Mouse (Mus musculus) hindbrain, embryonic 11.5 days (tissue): ENCODE results near the gene Dnajb12. TPM values are rescaled to one million over a fixed set of nuclear protein-coding genes. Genes with fewer than 3 reads are reported as not detected.

ENCODE experiments used
- ATAC-seq: fragments of 200-750 bp; cut with Nextera tagmentation; 2 replicates; pipeline ENCODE4 v1.8.0; 2017; ENCODE audit warnings: mild to moderate bottlenecking, moderate TSS enrichment, moderate library complexity; ENCODE audit not compliant: low FRiP score
- DNase-seq: peaks from one replicate; pipeline ENCODE4 v3.0.0-alpha.2; 2015; ENCODE audit warnings: low spot score
- H3K27ac ChIP-seq: fragments of 300-500 bp; sonication (generic); 2 replicates; pipeline ENCODE4 v1.5.1; 2014; ENCODE audit warnings: mild to moderate bottlenecking, low read depth, low read length
- H3K27me3 ChIP-seq: fragments of 300-500 bp; sonication (generic); 2 replicates; pipeline ENCODE4 v1.6.1; 2014; ENCODE audit warnings: mild to moderate bottlenecking, low read length, moderate library complexity, mixed read lengths; ENCODE audit not compliant: control insufficient read depth, insufficient read depth
- H3K36me3 ChIP-seq: fragments of 300-500 bp; sonication (generic); 2 replicates; pipeline ENCODE4 v1.6.1; 2014; ENCODE audit warnings: mild to moderate bottlenecking, low read length, moderate library complexity, mixed read lengths; ENCODE audit not compliant: control insufficient read depth, insufficient read depth
- H3K4me1 ChIP-seq: fragments of 300-500 bp; sonication (generic); replicated peaks from 2 replicates; pipeline ENCODE4 v1.6.1; 2014; ENCODE audit warnings: low read length, mixed read lengths; ENCODE audit not compliant: control insufficient read depth, insufficient read depth
- H3K4me2 ChIP-seq: fragments of 300-500 bp; sonication (generic); replicated peaks from 2 replicates; pipeline ENCODE4 v1.6.1; 2014; ENCODE audit warnings: mild to moderate bottlenecking, low read depth, low read length
- H3K4me3 ChIP-seq: fragments of 300-500 bp; sonication (generic); 2 replicates; pipeline ENCODE4 v1.5.1; 2014; ENCODE audit warnings: low read depth, low read length
- H3K9ac ChIP-seq: fragments of 300-500 bp; sonication (generic); 2 replicates; pipeline ENCODE4 v1.6.1; 2014; ENCODE audit warnings: low read depth, low read length
- H3K9me3 ChIP-seq: fragments of 300-500 bp; sonication (generic); 2 replicates; pipeline ENCODE4 v1.6.1; 2016; ENCODE audit warnings: low read length; ENCODE audit not compliant: control insufficient read depth
- WGBS: fragments of 180-500 bp; shearing (Covaris S2); extraction: QIAGEN DNeasy Blood & Tissue Kit; methylation state at CpG from one replicate; pipeline ENCODE4 v1.1.7; 2014; 5-methylcytosine and 5-hydroxymethylcytosine counted together
- polyA plus RNA-seq: library from polyadenylated mRNA; unstranded; fragments of >200 nt; fragmentation: Nextera tagmentation; extraction: Ambion mirVana; gene quantifications from 2 replicates; pipeline ENCODE4 v1.2.1, GENCODE M21; 2014

Gene Dnajb12
- polyA plus RNA-seq, 1 experiment from 2014 or later = 22.6 TPM

- DNase-seq (peak; percentile 63), ATAC-seq (peak; percentile 66)
- Histone ChIP-seq H3K27ac (peak overlapping the region; percentile 17; the same call in 1 of the 2 replicates), H3K9me3 (no peaks in the 10 kb centered on the region), H3K4me2 (peak overlapping the region; percentile 21), H3K9ac (peak overlapping the region; percentile 16; the same call in 1 of the 2 replicates), H3K4me3 (no peak overlapping the region), H3K4me1 (no peaks in the 10 kb centered on the region), H3K27me3 (no peaks in the 10 kb centered on the region; the same call in 1 of the 2 replicates), H3K36me3 (no peaks in the 10 kb centered on the region)
- WGBS = 3% methylated on average over 16 of the region's 16 CpGs
Measured at GRCm38 (mm10) chr10:59942847-59943420, 63.6 kb downstream of the Dnajb12 start.

DNA sequence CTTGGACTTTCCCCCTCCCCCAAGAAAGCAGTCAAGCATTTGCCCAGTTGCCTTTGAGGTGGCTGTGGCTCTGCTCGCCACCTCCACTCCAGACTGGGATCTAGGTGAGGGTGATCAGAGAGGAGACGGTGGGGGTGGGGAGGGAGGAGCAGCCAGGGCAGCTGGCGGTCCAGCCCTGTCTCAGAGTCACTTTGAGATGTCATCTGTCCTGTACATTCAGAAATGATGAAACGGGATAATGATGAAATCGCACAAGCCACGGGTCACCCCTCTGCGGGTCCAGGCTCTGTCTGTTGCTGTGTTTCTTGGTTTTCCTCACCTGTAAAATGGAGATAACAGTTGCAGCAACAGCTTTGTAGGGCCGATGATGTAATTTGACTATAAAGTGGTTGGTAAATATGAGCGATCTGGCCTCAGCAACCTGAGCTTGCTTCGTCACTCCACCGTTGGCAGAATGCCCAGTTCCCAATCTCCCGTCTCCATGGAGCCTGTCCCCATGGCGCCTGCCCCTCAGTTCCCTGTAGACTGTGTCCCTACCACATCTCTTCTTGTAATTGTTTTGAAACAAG is 64.1 kb downstream of the Dnajb12 start:
- WGBS = 61% methylated on average over 13 of the region's 13 CpGs
- H3K4me3 ChIP-seq = no peak overlapping the region
- H3K36me3 ChIP-seq = no peaks in the 10 kb centered on the region
- H3K4me2 ChIP-seq = no peak overlapping the region
- no peaks in the 10 kb centered on the region; the same call in 1 of the 2 replicates for H3K27me3 ChIP-seq
- DNase-seq = peak; percentile 61
- no peak overlapping the region for H3K27ac ChIP-seq
- peak; percentile 58; the same call in 1 of the 2 replicates for ATAC-seq
- H3K9ac ChIP-seq = no peak overlapping the region
- H3K4me1 ChIP-seq = no peaks in the 10 kb centered on the region
- no peaks in the 10 kb centered on the region for H3K9me3 ChIP-seq

DNA sequence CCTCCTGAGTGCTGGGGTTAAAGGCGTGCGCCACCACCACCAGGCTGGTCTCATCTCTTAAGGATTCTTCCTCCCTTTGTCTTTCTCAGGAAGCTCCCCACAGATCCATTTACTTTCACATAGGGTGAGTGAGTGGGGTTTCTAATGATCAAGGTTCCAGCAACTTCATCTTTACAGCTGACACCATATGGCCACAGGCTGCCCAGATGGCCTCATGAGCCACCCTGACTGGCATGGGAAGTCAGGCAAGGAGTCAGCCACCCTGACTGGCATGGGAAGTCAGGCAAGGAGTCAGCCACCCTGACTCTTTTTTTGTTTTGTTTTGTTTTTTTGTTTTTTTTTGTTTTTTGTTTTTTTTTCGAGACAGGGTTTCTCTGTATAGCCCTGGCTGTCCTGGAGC is 66.1 kb downstream of the Dnajb12 start:
- 91% methylated on average over 3 of the region's 3 CpGs for WGBS
- no peaks in the 10 kb centered on the region for H3K36me3 ChIP-seq
- no peaks in the 10 kb centered on the region for H3K4me1 ChIP-seq
- H3K27ac ChIP-seq = no peak overlapping the region
- no peaks in the 10 kb centered on the region; the same call in 1 of the 2 replicates for H3K27me3 ChIP-seq
- no peaks in the 10 kb centered on the region for H3K9me3 ChIP-seq
- no peak overlapping the region for H3K4me3 ChIP-seq
- no peak for ATAC-seq
- H3K9ac ChIP-seq = no peak overlapping the region
- DNase-seq = no peak
- no peak overlapping the region for H3K4me2 ChIP-seq

GRCm38 (mm10) chr10:59946362-59946761 is 67.0 kb downstream of the Dnajb12 start:
- WGBS = 96% methylated on average over 5 of the region's 5 CpGs
- H3K9ac ChIP-seq = no peak overlapping the region
- no peak overlapping the region for H3K27ac ChIP-seq
- no peaks in the 10 kb centered on the region for H3K36me3 ChIP-seq
- no peak for ATAC-seq
- DNase-seq = no peak
- no peaks in the 10 kb centered on the region for H3K9me3 ChIP-seq
- H3K4me3 ChIP-seq = no peak overlapping the region
- no peaks in the 10 kb centered on the region for H3K4me1 ChIP-seq
- H3K4me2 ChIP-seq = no peak overlapping the region
- no peaks in the 10 kb centered on the region; the same call in 1 of the 2 replicates for H3K27me3 ChIP-seq

- no peaks in the 10 kb centered on the region for H3K9me3 ChIP-seq
- DNase-seq (no peak), ATAC-seq (no peak)
- H3K4me1 ChIP-seq = no peaks in the 10 kb centered on the region; the same call in 1 of the 2 replicates
- no peak overlapping the region for H3K4me2 ChIP-seq
- H3K27ac ChIP-seq = 0 out of 2 replicates have a peak overlapping the region, but pooled peaks have one; percentile 4
- no peaks in the 10 kb centered on the region for H3K36me3 ChIP-seq
- 71% methylated on average over 7 of the region's 7 CpGs for WGBS
- no peaks in the 10 kb centered on the region for H3K27me3 ChIP-seq
- H3K4me3 ChIP-seq = no peak overlapping the region
- no peak overlapping the region for H3K9ac ChIP-seq
Measured at GRCm38 (mm10) chr10:59947296-59948073, 68.1 kb downstream of the Dnajb12 start.

DNA sequence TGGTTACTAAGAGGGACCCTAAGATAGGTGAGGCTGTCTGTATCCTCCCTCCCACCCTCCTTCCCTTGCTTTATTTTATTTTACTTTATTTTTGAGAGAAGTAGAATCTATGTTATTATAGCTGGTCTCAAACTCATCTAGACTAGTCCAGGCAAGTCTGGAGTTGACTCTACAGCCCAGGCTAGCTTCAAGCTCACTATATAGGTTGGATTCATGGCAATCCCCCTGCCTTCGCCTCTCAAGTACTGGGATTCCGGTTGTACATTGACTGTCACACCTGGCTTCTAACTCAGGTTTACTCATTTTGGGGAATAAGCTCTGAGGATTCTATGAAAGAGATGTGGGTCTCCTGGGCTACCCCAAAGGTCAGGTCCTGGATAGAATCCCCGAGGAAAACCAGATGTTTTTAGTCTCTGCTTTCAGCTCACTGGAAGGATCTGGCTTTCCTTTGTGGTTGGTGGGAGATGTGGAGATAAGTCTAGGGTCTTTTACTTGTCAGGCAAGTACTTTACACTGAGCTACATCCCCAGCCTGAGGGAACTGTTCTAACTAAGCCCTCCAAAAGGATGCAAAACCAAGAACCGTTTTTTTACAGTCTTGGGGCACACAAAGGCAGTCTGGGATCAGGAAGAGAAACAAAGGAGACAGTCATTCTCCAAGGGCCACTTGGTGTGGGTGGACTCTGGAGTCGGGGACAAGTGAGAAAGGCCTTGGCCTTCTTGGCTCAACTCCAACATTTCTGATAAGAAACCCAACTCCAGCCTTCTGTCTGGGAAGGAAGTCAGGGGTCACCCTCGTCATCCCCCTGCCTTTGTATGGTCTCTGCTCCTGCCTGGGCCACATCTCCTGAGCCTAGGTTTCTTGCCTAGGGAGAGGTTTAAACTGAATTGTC is 69.3 kb downstream of the Dnajb12 start:
- 52% methylated on average over 6 of the region's 6 CpGs for WGBS

More for the DNA sequence above, 69.3 kb downstream of the Dnajb12 start:
- no peaks in the 10 kb centered on the region; the same call in 1 of the 2 replicates for H3K4me1 ChIP-seq
- H3K9me3 ChIP-seq = no peaks in the 10 kb centered on the region
- no peak overlapping the region for H3K27ac ChIP-seq
- H3K4me3 ChIP-seq = no peak overlapping the region
- DNase-seq (no peak), ATAC-seq (no peak)
- H3K9ac ChIP-seq = no peak overlapping the region
- no peaks in the 10 kb centered on the region for H3K36me3 ChIP-seq
- H3K27me3 ChIP-seq = no peaks in the 10 kb centered on the region
- H3K4me2 ChIP-seq = no peak overlapping the region

Other genes with a start within 250 kb of the Dnajb12 start
- 60.4 and 69.0 TPM in 2 replicates for gene Micu1, start 177.1 kb upstream of the Dnajb12 start, polyA plus RNA-seq
- gene Ddit4, start 72.3 kb downstream of the Dnajb12 start, polyA plus RNA-seq = 4.6 and 5.5 TPM in 2 replicates
- 41.1 and 42.9 TPM in 2 replicates for gene Ascc1, start 123.2 kb downstream of the Dnajb12 start, polyA plus RNA-seq
- gene Anapc16, start 123.6 kb downstream of the Dnajb12 start, polyA plus RNA-seq = 97.1 and 115 TPM in 2 replicates
- gene Spock2, start 226.7 kb downstream of the Dnajb12 start, polyA plus RNA-seq = 19.2 and 19.3 TPM in 2 replicates